Mouse (Mus musculus) kidney, postnatal 25 days (tissue): ENCODE data around the gene Snapc4.

ENCODE experiments used
- DNase-seq, 2 experiments: peaks; one replicate each; pipeline ENCODE4 v3.0.0; 2021; ENCODE audit warnings: mixed read lengths in 2 of 2

Snapc4 gene

DNA sequence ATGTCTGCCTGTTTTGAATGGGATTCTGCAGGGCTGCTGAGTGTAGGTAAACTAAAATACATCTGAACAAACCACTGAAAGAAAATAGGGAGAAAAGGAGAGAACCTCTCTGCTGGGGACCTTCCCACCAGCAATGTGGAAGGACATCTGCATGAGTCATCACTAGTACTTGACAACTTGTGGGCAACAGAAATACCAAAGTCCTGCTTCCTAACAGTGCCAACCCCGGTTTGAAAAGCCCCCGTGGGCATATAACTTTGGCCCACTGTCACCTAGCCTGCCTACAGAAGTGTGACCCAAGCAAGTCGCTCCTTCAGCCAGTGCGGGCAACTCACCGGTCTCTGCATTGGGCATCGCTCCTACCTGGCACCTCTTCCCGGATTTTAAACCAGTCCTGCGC lies 8.1 kb downstream of the Snapc4 start:
- DNase-seq = no peak

DNA sequence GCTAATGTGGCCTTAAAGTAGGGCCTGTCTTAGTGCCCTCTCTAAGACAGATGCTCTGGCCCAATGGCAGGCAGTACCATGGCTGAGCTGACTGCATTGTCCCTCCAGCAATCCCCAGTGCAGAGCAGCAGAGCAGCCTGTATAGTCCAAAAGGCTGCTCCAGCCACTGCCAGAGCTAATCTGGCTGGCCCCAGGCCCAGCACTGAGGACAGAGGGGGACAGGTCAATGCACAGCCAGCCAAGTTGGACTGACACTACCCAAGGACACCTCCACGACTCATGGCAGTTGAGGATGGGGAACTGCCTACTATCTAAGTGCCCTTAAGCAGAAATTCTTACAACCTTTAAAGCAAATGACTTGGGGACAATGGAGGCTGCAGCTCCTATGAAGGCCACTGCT lies 11.9 kb downstream of the Snapc4 start:
- DNase-seq = no peak

DNA sequence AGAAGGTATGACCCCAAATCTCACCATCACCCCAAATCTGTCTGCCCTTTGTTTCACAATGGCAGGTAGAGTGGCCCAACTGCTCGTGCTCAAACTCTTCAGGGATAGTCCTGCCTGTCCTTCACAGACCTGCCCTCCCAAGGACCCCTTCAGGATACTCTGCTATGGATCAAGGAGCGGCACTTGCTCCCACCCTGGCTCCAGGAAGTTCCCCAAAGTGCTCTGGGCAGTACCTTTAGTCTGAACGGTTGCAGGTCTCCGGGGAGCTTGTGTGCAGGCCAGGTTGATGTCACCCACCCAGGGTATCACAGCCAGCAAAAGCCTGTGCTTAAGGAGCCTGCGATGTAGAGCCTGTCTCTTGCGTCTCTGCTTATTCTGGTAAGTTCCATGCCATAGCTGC lies 12.5 kb downstream of the Snapc4 start:
- no peak for DNase-seq

DNA sequence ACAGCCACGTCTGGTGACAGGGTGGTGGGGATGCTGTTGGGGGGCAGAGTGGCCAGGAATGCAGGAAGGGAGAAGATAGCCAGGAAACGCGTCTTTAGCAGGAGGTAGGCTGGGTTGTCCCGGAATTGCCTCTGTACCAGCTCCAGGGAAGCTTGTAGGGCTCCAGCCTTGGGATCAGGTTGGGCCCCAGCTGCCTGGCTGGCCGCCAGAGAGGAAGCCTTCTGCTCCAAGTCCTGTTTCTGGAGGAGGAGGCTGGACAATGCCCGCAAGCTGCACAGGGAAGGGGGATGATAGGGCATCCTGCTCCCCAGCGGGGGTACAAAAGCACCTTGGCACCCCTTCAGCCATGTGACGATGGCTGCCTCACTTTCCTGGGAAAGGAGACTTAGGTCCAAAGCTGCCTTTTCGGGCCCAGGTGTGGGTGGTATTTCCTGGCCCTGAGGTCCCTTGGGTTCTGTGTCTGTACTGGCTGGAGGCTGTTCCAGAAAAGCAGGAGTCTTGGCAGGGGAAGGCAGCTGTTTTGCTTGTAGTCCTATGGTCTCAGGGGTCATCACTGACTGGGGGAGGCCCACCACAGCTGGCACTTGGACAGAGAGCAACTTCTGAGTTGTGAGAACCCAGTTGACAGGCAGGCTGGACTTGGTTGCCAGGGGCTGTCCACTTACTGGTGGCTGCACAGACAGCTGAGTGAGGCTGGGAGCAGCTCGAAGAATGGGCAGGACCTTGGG lies 15.6 kb downstream of the Snapc4 start:
- peak; percentile 81 to 83 for DNase-seq

DNA sequence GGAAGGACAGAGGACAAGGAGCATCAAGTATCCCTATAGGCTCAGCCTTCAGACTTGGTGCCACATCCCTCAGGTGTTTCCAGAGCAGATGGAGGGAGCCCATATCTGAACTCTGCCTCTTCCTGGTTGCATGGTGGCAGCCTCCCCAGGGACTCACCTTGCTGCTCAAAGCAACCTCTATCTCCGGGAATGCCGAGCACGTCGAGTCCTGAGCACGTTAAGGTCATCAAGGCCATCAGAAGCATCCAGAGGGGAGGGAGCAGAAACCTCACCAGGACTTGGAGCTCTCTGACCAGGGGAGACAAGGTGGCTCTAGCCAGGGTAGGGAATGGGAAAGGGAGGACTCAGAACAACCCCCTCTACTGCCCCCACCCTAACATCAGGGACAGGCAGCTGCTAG lies 17.0 kb downstream of the Snapc4 start:
- no peak for DNase-seq

DNA sequence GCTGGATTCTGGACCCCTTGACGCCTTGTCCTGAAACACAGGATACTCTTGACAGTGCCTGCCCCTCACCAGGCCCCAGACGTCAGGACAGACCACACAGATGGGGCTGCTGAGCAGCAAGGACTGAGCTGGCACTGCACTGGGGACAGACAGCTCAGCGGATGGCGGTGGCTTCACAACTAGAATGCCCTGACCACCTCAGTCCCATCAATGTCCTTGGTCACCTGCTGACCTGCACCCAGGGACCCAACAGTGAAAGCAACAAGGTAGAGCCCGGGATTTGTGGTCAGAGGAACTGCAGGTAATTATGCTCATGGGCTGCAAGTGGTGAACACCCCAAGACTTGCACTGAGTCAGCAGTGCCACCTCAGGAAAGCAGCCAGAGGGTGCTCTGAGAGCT lies 17.5 kb downstream of the Snapc4 start:
- DNase-seq = no peak

DNA sequence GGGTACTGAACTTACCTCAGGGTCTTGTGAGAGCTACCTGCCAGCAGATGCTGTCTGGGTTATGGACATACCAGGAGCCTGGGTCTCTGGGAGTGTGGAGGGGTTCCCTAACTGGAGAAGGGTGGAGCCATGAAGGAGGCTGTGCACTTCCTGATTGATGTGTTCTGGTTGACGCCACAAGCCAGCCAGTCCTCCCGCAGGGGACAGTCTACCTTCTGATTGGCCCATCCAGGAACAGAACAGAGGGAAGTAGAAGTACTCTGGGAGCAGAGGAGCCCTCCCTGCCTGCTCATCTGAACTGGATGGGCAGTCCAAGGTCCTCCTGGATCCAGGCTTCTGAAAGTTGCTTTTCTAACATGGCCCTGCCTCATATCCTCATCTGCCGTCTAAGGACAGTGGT lies 19.7 kb downstream of the Snapc4 start, which contains the start of gene Card9:
Gene Card9, minus strand, starts transcription at position 147 of the 400 bp plus-strand sequence.
- no peak for DNase-seq

DNA sequence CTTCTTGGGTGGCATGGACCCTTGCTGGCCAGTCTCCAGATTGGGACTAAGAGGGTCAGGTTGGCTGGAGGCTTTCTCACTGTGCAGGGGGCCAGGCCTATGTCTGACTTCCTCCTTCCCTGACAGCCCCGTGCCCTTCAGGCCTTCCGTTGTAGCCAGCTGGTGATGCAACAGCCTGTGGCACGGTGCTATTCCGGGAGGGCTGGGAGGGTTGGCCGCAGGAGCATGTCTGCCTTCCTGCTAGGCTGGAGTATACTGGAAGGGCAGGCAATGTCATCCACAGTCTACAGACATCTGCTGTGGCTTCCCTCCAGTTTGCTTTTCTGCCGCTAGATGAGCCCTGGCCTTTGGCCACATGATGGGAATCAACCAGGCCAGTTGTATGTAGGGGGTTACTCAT lies 20.5 kb downstream of the Snapc4 start:
- DNase-seq = no peak

DNA sequence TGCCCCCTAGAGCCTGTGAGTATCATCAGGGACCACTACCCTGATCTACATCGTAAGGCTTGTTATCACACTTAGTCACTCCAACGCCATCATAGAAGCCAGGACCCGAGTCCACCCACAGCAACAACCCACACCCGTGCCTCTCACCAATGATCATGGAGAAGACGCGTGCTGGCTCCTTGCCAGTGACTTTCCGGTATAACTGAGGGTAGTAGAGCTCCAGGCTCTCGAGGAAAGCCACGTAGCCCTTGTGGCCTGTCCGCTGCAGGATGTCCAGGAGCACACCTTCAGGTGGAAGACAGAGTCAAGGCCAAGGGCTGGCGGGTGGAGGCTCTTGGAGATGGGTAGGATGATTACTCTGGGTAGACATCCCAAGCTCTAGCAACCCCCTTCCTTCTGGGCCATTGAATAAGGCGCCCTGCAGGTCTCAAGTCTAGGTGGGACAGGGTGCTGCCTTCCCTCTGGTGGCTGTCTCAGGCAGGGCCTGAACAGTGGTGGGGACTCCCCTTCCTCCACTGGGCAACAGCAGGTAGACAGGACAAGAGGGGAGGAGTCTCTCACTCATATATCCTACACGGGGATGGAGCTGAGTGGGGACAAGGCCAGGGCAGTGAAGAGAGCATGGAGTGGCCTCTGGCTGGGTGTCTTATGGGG lies 21.7 kb downstream of the Snapc4 start:
- no peak for DNase-seq

DNA sequence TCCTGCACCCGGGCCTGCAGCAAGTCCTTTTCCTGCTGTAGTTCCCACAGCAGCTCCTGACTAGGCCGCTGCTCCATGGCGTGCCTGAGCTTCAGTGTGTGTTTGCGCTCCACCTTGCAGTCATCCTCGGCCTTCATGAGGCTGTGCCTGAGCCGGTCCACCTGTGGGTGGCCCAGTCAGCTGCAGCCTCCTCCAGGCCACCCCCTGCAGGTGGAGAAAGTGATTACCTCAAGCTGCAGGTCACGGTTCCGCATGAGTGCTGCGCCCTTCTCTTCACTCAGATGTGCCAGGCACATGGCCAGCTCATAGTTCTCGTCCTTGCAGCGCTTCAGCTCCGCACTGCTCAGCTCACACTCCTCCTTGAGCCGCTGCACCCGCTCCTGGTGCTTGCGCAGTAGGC lies 23.0 kb downstream of the Snapc4 start:
- peak; percentile 86 to 92 for DNase-seq

DNA sequence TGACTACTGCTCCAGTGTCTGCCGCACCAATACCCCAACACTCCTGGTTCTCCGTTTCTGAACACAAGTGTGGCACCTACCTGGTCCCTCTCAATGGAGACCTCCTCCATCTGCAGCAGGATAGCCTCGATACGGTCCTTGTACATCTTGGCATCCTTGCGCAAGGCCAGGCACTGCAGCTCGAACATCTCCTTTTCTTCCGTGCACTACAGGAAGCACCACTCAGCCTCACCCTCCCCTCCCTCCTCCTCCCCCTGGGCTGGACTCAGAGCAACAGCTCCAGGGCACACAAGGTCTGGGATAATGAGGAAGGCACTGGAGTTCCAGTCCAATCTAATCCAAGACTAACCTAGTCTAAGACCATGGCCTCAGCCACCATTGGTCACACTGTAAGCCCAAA lies 23.8 kb downstream of the Snapc4 start:
- DNase-seq = no peak

DNA sequence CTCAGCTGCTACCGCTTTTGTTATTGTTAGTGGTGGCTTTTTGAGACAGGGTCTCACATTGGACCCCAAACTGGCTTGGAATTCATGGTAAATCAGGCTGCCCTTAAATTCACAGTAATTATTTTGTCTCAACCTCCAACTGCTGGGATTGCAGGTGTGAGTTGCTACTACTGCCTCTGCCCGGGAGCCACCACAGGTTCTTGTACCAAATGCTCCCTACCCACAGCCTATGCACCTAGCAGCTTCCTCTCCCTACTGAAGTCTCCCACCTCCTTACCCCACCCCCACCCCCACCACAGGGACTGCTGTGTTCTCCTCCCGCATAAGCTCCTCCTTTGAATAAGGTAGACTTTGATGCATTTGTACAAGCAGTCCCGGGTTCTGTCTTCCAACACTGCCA lies 24.2 kb downstream of the Snapc4 start:
- no peak for DNase-seq

DNA sequence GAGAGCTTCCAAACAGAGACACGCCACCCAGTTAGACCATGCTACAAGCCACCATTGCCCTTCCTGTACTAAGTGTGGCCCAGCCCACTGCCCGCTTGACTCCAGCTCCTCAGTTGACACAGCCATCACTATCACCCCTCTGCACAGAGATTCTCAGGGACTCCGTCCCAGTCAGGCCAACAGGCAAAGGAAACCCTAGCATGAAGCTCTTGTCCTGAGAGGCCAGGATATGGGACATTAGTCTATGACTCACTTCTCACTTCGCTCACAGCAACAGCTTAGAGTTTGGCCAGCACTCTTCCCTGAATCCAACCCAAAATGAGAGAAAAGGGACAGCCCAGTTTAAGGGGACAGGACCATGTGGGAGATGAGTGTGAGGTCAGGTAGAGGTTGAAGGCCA lies 26.1 kb downstream of the Snapc4 start:
- DNase-seq = no peak

DNA sequence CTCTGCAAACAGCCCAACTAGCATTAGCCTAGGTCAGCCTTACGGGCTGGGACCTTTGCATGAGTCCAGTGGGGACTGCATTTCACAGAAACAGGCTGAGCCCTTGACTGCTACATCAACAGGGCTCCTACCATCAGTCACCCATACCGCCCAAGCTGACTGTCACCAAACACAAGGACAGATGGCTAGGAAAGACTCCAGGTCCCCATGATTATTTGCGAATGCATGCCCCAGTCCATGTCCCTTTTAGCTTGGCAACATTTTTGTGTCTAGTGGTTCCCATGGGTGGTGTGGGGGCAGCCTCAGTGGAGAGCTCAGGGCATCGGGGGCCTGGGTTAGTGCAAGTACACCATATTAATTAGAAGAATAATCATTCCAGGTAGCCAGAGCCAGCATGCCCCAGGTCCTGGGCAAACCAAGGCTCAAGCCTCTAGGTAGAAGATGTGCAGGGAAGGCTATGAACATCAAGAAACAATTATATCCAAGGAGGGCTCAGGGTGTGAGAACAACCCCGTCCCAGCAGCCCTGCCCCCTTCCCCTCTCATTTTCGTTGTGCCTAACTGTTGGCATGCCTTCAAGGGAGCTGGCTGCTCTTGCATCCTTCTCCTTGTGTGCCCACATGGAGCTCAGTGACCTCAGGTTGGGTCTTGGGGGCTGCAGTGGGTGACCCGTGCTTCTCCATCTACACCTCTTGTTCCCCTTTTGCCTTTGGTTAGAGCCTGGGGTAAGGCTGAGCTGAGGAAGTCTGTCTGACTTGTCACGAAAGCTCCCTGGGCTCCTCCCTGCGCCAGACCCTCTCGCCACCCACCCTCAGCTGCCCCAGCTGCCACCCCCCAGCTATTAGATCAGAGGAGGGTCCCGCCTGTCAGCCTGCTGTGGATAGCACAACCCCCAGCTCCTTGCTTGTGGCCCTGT lies 27.1 kb downstream of the Snapc4 start:
- no peak for DNase-seq

DNA sequence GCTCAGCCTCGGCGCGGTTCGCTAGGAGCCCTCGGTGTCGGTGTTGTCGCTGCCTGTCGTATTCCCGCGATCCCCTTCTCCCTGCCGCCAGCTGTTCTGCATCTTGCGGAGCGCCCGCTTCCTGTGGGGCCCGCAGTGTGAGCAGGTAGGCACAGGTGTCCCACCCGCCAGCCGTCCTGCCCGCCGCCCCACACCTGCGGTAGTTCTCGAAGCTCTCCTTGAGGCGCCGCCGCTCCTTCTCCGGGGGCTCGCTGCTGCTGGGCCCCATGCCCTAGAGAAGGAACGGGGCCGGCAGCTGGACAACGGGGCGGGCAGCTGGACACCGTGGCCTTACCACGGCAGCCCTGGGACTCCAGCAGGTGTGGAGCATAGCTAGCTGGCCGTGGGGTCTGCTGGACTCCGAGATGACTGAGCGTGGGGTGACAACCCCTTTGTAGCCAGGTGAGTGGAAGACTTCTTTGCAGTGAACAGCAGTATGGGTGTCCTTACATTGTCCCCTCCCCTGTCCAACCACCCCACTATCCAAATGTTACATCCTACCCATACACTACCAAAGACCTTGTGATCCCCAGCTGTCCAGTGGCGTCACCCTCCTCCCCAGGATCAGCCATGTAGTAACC lies 28.1 kb downstream of the Snapc4 start:
- no peak for DNase-seq

DNA sequence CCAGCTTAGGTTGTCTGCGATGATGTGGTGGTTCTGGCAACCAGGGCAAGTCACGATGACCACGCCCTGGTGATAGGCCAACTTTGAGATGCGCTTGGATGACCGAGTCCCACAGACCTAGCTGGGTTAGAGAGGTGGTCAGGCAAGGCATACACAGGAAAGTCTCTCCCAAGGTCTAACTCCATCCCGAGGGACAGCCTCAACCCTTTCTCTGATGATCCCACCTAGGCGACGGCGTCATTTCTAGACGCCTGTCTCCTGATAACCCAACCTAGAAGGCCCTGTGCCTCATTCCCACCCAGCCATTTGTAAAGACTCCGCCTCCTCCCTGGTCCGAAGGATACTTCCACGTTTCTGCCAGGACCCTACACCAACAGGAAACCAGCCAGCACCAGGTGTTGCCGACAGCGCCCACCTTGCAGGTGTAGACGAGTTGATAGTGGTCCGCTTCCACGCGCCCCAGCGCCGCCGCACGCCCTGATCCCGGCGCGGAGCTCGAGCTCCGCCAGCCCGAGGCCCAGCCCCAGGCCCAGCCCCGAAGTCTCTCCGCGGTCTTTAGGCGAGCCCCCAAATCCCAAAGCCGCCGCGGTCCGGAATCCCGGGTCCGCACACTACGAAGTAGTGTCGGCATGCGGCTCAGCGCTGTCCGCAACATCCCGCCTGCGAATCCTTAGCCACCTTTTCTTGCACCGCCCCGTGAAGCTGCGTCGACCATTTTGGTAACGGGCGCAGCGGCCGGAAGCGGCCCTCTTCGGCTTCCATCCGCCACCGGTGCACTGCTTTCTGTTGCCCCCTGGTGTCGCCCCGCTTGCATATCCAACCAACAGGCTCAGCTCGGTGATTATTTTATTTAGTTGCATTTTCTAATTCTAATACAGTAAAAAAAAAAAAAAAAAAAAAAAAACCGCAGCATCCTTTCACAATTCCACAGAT lies 28.8 kb downstream of the Snapc4 start, which contains the start of gene Dnlz:
Gene Dnlz, minus strand, starts transcription at position 753 of the 933 bp plus-strand sequence.
- DNase-seq = peak; percentile 96

DNA sequence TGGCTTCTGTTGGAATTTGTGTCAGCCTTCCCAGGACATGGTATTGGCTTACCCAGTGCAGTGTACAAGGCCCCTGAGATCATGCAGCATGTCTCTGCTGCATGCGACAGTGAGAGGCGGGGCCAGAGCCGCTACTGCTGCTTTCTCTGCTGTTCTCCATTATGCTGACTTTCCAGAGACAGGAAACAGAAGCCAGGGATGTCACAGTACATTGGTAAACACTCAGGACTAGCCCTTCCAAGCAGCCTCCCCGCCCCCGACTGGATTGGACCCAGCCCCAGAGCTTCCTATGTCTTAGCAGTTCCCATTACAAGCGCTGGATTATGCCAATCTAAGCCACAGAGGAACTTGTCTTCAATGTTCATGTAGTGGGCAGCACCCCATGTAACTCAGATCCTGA lies 32.2 kb downstream of the Snapc4 start:
- DNase-seq = peak; percentile 56 to 77

DNA sequence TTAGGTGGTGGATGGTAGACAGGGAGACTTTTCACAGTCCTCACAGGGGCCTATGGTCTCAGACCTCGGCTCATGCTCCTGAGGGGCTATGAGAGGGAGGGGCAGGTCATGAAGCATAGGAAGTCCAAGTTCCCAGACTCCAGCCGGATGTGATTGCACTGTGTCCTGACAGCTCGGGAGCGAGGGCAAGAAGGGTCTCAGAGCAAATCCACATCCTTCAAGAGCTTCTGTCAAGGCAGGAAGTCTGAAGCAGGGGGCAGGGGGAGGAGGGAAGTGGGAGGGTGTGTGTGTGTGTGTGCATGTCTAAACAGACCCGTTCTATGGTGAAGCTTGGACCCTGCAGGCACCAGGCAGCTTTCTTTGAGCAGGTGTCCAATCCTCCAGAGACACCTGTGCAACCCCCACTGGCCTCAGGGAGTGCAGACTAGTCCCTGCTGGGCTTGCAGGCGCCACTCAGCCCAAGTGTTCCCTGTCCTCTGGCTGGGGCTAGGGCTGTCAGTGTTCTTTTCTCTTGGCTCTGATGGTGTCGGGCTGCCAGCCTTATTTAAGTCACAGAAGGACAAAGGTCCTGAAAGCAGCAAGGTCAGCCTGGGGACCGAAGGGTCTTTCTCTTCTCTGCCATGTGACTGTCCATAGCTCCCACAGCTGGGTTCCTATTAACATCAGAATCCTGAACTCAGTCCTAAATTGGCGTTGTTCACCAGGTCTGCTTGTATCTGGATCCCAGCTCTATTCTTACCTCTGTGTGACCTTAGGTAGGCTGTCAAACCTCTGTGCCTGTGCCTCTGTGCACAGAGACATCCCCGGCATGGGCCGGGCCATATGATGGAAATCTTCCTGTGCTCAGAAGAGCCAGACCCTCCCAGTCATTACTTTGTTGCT lies 37.6 kb downstream of the Snapc4 start:
- peak; percentile 62 to 89 for DNase-seq

DNA sequence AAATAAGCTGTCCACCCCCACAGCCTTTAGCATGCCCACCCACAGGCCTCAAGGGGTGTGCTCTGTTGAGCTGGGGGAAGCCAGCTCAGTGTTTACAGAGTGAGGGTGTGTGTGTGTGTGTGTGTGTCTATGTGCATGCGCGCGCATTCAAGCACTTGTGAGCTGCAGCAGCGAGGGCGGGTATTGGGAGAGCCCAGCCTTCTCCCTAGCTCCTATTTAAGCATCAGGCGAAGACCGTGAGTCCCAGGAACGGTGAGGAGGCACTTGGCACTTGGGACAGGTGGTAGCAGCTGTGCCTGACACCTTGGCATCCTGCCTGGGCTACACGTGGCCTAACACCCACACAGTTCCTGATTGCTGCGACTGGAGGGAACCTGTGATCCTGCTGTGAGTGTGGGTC lies 38.4 kb downstream of the Snapc4 start:
- DNase-seq = peak; percentile 68 to 81

DNA sequence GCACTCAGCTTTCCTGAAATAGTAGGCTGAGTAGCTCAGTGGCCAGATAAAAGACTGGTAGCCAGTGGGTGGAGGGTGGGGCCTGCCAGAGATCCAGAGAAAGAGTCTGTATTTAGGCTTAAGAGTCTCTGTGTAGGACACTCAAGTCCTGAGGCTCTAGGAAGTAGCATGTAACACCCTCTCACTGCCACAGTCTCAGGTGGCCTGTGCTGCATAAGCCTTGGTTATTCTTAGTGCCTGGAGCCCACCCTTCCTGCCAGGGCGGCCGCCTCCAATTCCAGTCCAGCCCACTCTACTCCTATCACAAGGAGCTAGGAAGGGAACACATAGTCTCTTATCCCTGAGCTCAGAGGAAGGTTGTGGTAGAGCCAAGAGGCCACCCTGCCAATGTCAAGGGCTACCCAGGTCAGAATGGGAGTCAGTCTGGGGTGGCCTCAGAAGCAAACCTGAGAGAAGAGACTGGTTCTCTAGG lies 38.9 kb downstream of the Snapc4 start:
- DNase-seq = peak; percentile 24 to 72

DNA sequence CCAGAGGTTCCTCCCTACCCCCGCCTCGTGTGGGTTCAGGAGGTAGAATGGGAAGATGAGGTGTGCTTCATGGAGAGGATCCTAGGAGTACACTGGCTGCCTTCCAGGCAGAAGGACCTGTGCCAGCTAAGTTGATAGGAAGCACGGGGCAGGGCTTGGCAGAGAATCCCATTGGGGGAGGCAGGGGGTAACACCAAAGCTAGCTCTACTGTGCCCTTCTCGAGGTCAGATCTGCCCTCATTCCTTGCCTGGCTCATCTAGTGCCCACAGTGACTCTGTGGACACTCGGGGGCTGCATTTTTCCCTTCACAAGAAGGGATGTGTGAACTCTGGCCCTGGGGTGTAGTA lies 41.3 kb downstream of the Snapc4 start:
- DNase-seq = peak; percentile 66 to 70
